In genomic region chr7:125883232-125883631, GRCm38 (mm10) we compare ENCODE assay signal across 24 mouse cellular contexts.
"Had no signal": no experiment of that assay in that cellular context is flagged by ENCODE, and none has a peak within 500 bp of the region (broad histone marks: within the 10 kb centered on the region; RNA-seq: fewer than 3 reads in every experiment).

No protein-coding gene starts in this region.

- H3K4me1 ChIP-seq: intestine, embryonic 15.5 days had no signal

- H3K36me3 ChIP-seq: intestine, embryonic 15.5 days; kidney, embryonic 15.5 days; limb, embryonic 12.5 days; limb, embryonic 15.5 days; lung, embryonic 15.5 days; midbrain, embryonic 10.5 days; midbrain, embryonic 13.5 days; neural tube, embryonic 13.5 days had no signal

- H3K9me3 ChIP-seq: intestine, embryonic 15.5 days; kidney, embryonic 15.5 days; limb, embryonic 12.5 days; limb, embryonic 15.5 days; lung, embryonic 15.5 days; megakaryocyte, embryonic 14.5 days; midbrain, embryonic 10.5 days; midbrain, embryonic 13.5 days; neural tube, embryonic 13.5 days had no signal

- DNase-seq: kidney, adult 11 months; kidney, adult 8-10 months; kidney, postnatal 14 days; layer of hippocampus, postnatal 36 days; lung, adult 18-20 months; lung, postnatal 10 days; lung, postnatal 36 days; retina, postnatal 1 day; right cerebral cortex, postnatal 25 days; spleen, adult 18-20 months; thymus, adult 18-20 months; thymus, postnatal 36 days had no signal

- ATAC-seq: intestine, embryonic 15.5 days; midbrain, embryonic 13.5 days; midbrain, embryonic 16.5 days had no signal

- H3K27me3 ChIP-seq: intestine, embryonic 15.5 days; kidney, embryonic 15.5 days; limb, embryonic 15.5 days; lung, embryonic 15.5 days; midbrain, embryonic 13.5 days; neural tube, embryonic 13.5 days had no signal

- H3K27ac ChIP-seq: intestine, embryonic 15.5 days; kidney, embryonic 15.5 days; left cerebral cortex, adult 2 months; limb, embryonic 12.5 days; limb, embryonic 15.5 days; lung, embryonic 15.5 days; midbrain, embryonic 10.5 days; midbrain, embryonic 13.5 days; neural tube, embryonic 13.5 days had no signal

- H3K9ac ChIP-seq: intestine, embryonic 15.5 days; kidney, embryonic 15.5 days; limb, embryonic 12.5 days; limb, embryonic 15.5 days; lung, embryonic 15.5 days; midbrain, embryonic 13.5 days; neural tube, embryonic 13.5 days had no signal

- H3K4me2 ChIP-seq: intestine, embryonic 15.5 days; kidney, embryonic 15.5 days; limb, embryonic 12.5 days; limb, embryonic 15.5 days; lung, embryonic 15.5 days; midbrain, embryonic 13.5 days; neural tube, embryonic 13.5 days had no signal

- H3K4me3 ChIP-seq: intestine, embryonic 15.5 days; kidney, embryonic 15.5 days; left cerebral cortex, adult 2 months; limb, embryonic 12.5 days; limb, embryonic 15.5 days; lung, embryonic 15.5 days; megakaryocyte, embryonic 14.5 days; midbrain, embryonic 10.5 days; midbrain, embryonic 13.5 days; myocyte; neural tube, embryonic 13.5 days had no signal
